Mouse (Mus musculus): ENCODE data around the gene Pofut1. TPM values are rescaled to one million over a fixed set of nuclear protein-coding genes. Genes with fewer than 3 reads are reported as not detected.
"Not testable (repeated sequence)": the region's sequence is repeated elsewhere in the genome, so short reads cannot be mapped to it uniquely, and the experiment has no call there.

Gene Pofut1
- polyA plus RNA-seq, 1 experiment from 2014 or later: 1.4 TPM

GRCm38 (mm10) chr2:153259864-153260674 lies 18.7 kb downstream of the Pofut1 start:
- Histone ChIP-seq H3K36me3 (replicated peaks; ENCODE audit: insufficient read depth, low read length) (peaks cover 18% of the 10 kb centered on the region), H3K9ac (replicated peaks) (peak overlapping the region; percentile 13; the same call in 1 of the 2 replicates), H3K27ac (ENCODE audit: low read depth) (peak overlapping the region; percentile 46), H3K9me3 (ENCODE audit: low read length) (no peaks in the 10 kb centered on the region), H3K4me2 (ENCODE audit: low read depth, low read length) (peak overlapping the region; percentile 24; the same call in 1 of the 2 replicates), H3K4me3 (ENCODE audit: low read depth, low read length) (no peak overlapping the region), H3K27me3 (ENCODE audit: insufficient read depth, low read length) (no peaks in the 10 kb centered on the region), H3K4me1 (ENCODE audit: insufficient read depth) (peaks cover 26% of the 10 kb centered on the region)
- 28% methylated on average over 3 of the region's 3 CpGs for WGBS (ENCODE audit: insufficient replicate concordance)
- ATAC-seq: peak; percentile 35; the same call in 1 of the 2 replicates
- no peak for DNase-seq
- TF ChIP-seq EP300 (IDR thresholded peaks at IDR 0.05; ENCODE audit: low read depth): peak; percentile 86
- no peak for TF ChIP-seq CTCF (IDR thresholded peaks at IDR 0.05; ENCODE audit: low read depth)

DNA sequence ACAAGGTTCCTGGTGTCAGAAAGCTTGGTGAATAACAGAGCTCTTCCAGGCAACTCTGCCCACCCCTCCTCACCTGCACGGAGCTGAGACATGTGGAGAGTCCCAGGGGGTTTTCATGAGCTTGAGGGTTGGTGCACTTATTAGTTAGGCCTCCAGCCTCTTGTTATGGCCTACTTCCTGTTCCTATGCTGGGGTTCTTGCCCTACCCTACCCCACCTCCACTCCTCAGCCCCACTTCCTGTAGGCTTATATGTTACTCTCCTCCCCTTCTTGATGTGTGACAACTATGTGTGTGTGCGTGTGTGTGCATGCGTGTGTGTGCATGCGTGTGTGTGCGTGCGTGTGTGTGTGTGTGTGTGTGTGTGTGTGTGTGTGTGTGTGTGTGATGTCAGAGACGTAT lies 21.7 kb downstream of the Pofut1 start:
- WGBS (ENCODE audit: insufficient replicate concordance): 74% methylated on average over 7 of the region's 7 CpGs
- DNase-seq: no peak
- TF ChIP-seq EP300 (IDR thresholded peaks at IDR 0.05; ENCODE audit: low read depth) (no peak), CTCF (IDR thresholded peaks at IDR 0.05; ENCODE audit: low read depth) (no peak)

DNA sequence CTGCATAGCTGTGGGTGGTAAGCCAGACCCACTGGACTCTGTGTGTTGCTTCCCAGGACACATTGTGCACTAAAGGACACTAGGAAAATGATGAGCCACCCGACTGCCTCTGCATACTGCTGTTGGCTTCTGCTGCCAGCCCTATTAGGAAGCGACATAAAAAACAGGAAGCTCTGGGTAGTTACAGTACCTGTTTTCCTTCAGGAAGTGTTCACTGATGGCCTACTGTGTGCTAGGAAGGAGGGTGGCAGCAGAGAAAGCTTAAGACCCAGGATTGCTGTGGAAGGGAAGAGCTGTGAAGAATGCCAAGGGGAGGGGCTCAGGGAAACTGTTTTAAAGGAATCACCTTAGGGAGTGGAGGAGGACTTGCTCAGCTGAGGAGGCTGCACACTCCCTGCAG lies 26.0 kb downstream of the Pofut1 start:
- H3K4me3 ChIP-seq (ENCODE audit: low read depth, low read length): no peak overlapping the region
- ATAC-seq: no peak

More for the DNA sequence above, 21.7 kb downstream of the Pofut1 start:
- Histone ChIP-seq H3K4me1 (ENCODE audit: insufficient read depth) (peaks cover 26% of the 10 kb centered on the region), H3K36me3 (replicated peaks; ENCODE audit: insufficient read depth, low read length) (peaks cover 27% of the 10 kb centered on the region), H3K9ac (replicated peaks) (no peak overlapping the region; the same call in 1 of the 2 replicates), H3K4me3 (ENCODE audit: low read depth, low read length) (no peak overlapping the region), H3K27me3 (ENCODE audit: insufficient read depth, low read length) (no peaks in the 10 kb centered on the region), H3K9me3 (ENCODE audit: low read length) (no peaks in the 10 kb centered on the region), H3K27ac (ENCODE audit: low read depth) (no peak overlapping the region), H3K4me2 (ENCODE audit: low read depth, low read length) (no peak overlapping the region)
- ATAC-seq: no peak

GRCm38 (mm10) chr2:153270231-153270915 lies 29.0 kb downstream of the Pofut1 start:
- WGBS (ENCODE audit: insufficient replicate concordance): 39% methylated on average over 8 of the region's 8 CpGs
- peak; percentile 56 for ATAC-seq
- not testable (repeated sequence) for H3K4me2 ChIP-seq (ENCODE audit: low read depth, low read length); H3K36me3 ChIP-seq (replicated peaks; ENCODE audit: insufficient read depth, low read length); H3K4me3 ChIP-seq (ENCODE audit: low read depth, low read length); H3K9ac ChIP-seq (replicated peaks); H3K27ac ChIP-seq (ENCODE audit: low read depth); H3K4me1 ChIP-seq (ENCODE audit: insufficient read depth); DNase-seq; H3K9me3 ChIP-seq (ENCODE audit: low read length); H3K27me3 ChIP-seq (ENCODE audit: insufficient read depth, low read length)

More for the DNA sequence above, 26.0 kb downstream of the Pofut1 start:
- Histone ChIP-seq H3K9me3 (ENCODE audit: low read length) (no peaks in the 10 kb centered on the region), H3K4me2 (ENCODE audit: low read depth, low read length) (no peak overlapping the region), H3K27ac (ENCODE audit: low read depth) (no peak overlapping the region), H3K27me3 (ENCODE audit: insufficient read depth, low read length) (no peaks in the 10 kb centered on the region), H3K9ac (replicated peaks) (no peak overlapping the region), H3K36me3 (replicated peaks; ENCODE audit: insufficient read depth, low read length) (peaks cover 16% of the 10 kb centered on the region), H3K4me1 (ENCODE audit: insufficient read depth) (peaks cover 5% of the 10 kb centered on the region)
- 68% methylated on average over 2 of the region's 2 CpGs for WGBS (ENCODE audit: insufficient replicate concordance)
- TF ChIP-seq CTCF (IDR thresholded peaks at IDR 0.05; ENCODE audit: low read depth) (no peak), EP300 (IDR thresholded peaks at IDR 0.05; ENCODE audit: low read depth) (no peak)
- no peak for DNase-seq

GRCm38 (mm10) chr2:153274200-153274918 lies 33.0 kb downstream of the Pofut1 start:
- H3K4me1 ChIP-seq (ENCODE audit: insufficient read depth); H3K27me3 ChIP-seq (ENCODE audit: insufficient read depth, low read length); H3K4me2 ChIP-seq (ENCODE audit: low read depth, low read length); H3K4me3 ChIP-seq (ENCODE audit: low read depth, low read length); H3K9me3 ChIP-seq (ENCODE audit: low read length); H3K36me3 ChIP-seq (replicated peaks; ENCODE audit: insufficient read depth, low read length); DNase-seq; H3K9ac ChIP-seq (replicated peaks): not testable (repeated sequence)
- 0 out of 2 replicates have a peak overlapping the region, but pooled peaks have one; percentile 11 for H3K27ac ChIP-seq (ENCODE audit: low read depth)
- ATAC-seq: peak; percentile 59
- 47% methylated on average over 6 of the region's 6 CpGs for WGBS (ENCODE audit: insufficient replicate concordance)
- TF ChIP-seq EP300 (IDR thresholded peaks at IDR 0.05; ENCODE audit: low read depth): peak; percentile 10; the same call in 1 of the 2 replicates

- H3K36me3 ChIP-seq (replicated peaks; ENCODE audit: insufficient read depth, low read length): no peaks in the 10 kb centered on the region
- H3K27ac ChIP-seq (ENCODE audit: low read depth): 0 out of 2 replicates have a peak overlapping the region, but pooled peaks have one; percentile 11
- WGBS (ENCODE audit: insufficient replicate concordance): 67% methylated on average over 6 of the region's 6 CpGs
- no peak overlapping the region for H3K4me2 ChIP-seq (ENCODE audit: low read depth, low read length)
- H3K27me3 ChIP-seq (ENCODE audit: insufficient read depth, low read length): no peaks in the 10 kb centered on the region
- peaks cover 3% of the 10 kb centered on the region for H3K4me1 ChIP-seq (ENCODE audit: insufficient read depth)
- H3K9me3 ChIP-seq (ENCODE audit: low read length): no peaks in the 10 kb centered on the region
- no peak overlapping the region for H3K4me3 ChIP-seq (ENCODE audit: low read depth, low read length)
- ATAC-seq (peak; percentile 37; the same call in 1 of the 2 replicates), DNase-seq (no peak)
- TF ChIP-seq CTCF (IDR thresholded peaks at IDR 0.05; ENCODE audit: low read depth) (no peak), EP300 (IDR thresholded peaks at IDR 0.05; ENCODE audit: low read depth) (no peak)
- H3K9ac ChIP-seq (replicated peaks): no peak overlapping the region
These were observed 33.5 kb downstream of the Pofut1 start for GRCm38 (mm10) chr2:153274919-153275247.

DNA sequence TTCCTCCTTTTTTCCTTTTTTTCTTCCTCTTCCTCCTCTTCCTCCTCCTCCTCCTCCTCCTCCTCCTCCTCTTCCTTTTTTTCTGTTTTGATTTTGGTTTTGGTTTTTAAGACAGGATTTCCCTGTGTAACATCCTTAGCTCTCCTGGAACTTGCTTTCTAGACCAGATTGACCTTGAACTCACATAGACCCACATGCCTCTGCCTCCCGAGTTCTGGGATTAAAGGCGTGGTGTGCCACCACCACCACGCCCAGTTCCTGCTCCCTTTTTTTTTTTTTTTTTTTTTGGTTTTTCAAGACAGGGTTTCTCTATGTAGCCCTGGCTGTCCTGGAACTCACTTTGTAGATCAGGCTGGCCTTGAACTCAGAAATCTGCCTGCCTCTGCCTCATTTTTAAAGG lies 34.2 kb downstream of the Pofut1 start:
- H3K9ac ChIP-seq (replicated peaks); H3K27ac ChIP-seq (ENCODE audit: low read depth); H3K4me3 ChIP-seq (ENCODE audit: low read depth, low read length); DNase-seq; H3K36me3 ChIP-seq (replicated peaks; ENCODE audit: insufficient read depth, low read length); H3K9me3 ChIP-seq (ENCODE audit: low read length); H3K4me1 ChIP-seq (ENCODE audit: insufficient read depth); H3K27me3 ChIP-seq (ENCODE audit: insufficient read depth, low read length); H3K4me2 ChIP-seq (ENCODE audit: low read depth, low read length); ATAC-seq: not testable (repeated sequence)
- 50% methylated on average over 3 of the region's 3 CpGs for WGBS (ENCODE audit: insufficient replicate concordance)
